Mouse (Mus musculus) 416B (cell line): Measurements from ENCODE around the gene Nr1h4.

Experiments
- DNase-seq: peaks from one replicate; pipeline ENCODE4 v3.0.0; 2011; ENCODE audit warnings: low read depth

Nr1h4 gene

DNA sequence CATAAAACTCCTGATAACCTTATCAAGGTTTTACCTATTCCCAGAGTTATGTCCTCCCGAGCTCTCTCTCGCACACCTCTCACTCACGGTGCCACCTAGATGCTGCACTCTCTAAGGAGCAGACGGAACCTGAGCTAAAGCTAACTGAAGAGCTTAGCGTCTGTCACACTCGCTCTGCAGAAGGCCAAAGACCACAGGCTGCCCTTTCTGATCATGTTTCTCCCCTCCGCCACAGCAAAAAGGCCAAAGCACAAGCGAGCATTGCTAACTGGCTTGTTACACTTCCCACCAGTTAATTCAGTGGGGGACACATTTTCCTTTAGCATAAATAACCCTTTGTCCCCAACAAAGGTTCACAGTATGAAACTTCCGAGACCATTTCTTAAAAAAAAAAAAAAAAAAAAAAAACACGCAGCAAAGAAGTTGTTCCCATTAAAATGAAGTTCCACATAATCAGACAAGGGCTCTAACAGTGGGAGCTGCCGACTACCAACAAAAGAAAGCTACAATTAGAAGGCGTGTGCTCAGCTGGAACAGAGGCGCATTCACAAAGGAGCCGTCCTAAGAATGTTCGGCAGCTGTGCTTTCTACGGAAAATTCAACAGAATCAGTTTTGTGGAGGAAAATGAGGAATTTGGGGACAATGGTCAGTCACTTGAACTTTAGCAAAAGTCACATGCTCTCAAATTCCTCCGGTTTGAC lies 98.7 kb downstream of the Nr1h4 start:
- DNase-seq: no peak

DNA sequence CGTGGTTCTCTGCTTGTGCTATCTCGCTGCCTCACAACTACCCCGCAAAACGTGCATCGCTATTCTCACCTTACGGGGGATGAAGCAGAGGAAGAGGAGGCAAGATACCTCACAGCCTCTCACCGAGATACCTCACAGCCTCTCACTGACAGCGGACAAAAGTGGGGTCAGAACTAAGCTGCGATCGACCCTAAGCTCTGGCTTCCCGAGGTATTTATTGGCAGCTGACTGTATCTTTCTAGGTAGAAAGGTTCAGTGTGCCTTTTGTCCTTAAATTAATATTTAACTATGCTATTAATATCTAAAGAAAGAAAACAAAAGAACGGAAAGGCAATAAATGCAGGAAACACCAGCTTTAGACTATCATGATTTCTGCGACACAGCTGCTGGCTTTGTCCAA lies 100.6 kb downstream of the Nr1h4 start:
- no peak for DNase-seq

DNA sequence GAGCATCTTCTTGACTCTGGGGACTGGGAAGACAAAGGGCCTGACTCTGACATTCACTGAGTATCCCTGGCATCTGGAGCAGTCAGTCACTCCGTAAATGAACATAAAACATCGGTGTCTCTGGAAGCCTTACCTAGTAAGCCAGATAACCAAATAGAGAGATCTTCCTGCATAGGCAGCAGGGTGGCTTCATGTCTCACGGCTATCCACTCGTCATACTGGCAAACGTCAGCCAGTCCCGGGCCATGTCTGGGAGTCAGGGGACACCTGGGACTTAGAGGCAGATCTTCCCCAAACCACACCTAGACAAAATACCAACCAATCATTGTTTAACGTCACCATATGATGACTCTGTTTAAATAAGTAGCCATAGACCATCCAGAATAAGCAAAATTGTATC lies 102.6 kb downstream of the Nr1h4 start:
- no peak for DNase-seq

DNA sequence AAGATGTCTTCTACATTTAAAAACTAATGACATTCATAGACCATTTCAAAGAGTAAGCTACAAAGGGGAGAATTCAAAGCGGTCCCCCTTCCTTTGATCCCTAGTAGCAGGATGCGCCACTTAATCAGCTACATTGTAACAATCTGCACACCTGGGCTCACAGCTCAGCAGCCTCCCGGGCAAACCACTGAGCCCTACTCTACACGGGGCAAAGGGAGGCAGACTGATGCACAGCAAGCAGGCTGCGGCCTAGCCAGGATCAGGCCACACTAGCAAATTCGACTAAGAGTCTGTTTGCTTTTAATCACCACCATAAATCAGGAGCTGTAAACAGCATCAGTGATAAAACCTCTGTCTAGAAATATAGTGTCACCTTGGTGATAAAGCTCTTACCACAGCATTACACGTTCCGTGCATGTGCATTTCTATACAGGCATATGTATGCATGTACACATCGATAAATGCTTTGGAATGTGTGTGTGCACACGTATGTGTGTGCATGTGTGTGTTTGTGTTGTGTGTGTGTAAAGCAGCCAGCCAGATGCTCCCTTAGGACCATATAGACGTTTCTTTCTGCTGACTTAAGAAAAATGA lies 108.5 kb downstream of the Nr1h4 start:
- DNase-seq: no peak

DNA sequence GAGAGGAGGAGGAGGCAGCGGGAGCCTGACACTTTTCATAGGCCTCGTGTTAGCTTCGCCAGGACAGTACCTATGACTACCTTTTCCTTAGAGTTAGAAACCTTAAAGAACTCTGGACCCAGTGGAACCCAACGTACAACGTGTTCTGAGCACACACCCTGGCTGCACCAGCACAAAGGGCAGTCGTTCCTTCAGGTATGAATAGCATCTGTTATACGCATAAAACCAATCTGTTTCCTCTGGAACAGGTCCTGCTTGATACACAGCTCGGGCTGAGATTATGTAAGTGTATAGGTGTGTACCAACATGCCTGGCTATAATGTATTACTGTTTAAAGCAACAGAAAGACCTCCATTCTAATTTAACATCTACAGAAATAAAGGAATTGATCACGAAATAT lies 109.2 kb downstream of the Nr1h4 start:
- DNase-seq: no peak

DNA sequence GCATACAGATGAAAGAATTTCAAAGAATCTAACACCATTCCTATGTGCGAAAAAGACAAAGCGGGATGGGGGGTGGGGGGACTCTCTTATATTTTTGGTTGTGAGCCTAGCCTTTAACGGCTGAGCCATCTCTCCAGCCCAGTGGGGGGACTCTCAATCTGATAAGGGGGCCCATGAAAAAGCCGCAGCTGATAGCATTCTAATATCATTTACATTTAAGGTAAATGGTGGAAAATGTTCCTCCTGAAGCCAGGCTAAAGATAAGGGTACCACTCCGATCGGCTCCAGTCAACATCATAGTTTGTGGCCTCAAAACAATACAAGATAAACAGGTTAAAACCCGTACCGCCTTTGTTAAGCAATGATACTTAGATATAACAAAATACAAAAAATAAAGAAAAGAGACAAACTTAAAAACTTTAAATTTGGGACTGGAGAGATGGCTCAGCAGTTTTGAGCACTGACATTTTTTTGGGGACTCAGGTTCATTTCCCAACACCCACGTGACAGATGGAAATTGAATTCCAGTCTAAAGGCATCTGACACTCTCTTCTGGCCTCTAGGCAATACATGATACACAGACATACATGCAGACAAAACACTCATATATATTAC lies 110.1 kb downstream of the Nr1h4 start:
- DNase-seq: no peak

DNA sequence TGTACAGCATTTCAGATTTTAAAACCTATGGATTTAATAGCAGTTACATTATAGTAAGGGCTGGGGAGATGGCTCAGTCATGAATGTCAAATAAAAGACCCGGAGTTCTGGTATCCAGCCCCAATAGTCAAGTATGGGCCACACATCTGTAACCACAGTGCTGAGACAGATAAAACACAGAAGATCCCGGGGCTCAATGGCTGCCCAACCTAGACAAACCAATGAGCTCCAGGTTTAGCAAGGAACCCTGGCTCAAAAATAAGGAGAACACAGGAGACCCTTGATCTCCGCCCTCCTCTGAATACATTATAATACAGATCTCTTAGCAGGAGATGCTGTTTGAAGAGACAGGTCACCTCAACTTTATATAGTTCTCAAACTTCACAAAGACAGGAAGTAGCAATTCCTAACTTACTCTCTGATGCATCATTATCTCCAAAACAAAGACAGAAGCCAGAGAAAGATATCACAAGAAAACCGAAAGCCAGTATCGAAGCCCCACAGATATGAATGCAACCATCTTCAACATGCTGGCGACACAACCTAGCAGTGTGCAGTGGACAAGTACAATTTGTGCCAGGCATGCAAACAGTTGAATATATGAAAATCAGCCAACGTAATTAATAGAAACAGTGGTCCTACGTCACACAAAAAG lies 110.8 kb downstream of the Nr1h4 start:
- no peak for DNase-seq

DNA sequence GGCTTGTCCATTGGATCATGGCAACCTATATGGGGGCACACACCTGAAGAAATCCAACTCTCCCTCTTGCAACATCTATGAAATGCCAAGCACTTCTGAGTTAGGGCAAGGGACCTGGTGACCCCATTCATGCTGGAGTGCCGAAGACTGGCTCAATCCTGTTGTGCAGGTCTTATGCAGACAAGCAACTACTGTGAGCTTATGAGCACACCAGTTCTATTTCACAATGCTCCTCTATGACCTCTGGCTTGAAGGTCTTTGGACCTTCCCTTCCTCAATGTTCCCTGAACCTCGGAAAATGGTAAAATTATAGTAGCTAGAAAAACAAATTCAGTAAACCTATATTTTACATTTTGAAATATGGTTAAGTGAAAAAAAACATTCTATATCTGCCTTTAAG lies 115.4 kb downstream of the Nr1h4 start:
- DNase-seq: no peak

DNA sequence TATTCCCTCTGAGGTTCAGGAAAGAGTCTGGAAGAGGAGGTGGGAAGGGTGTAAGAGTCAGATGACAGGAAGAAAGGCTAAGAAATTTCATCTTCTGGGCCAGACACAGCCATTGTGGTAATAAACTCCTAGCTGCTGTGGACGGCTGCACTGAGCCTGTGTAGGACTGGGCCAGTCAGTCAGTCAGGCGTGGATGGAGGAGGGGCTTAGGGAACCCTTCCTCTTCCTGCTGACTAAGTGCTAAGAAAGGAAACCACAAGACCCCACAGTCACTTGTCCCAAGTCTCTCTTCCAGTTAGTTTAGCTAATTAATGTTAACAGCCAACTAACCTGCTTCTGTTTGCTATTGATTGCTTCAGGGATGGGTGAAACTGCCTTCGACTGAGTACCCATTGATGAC lies 117.9 kb downstream of the Nr1h4 start:
- peak; percentile 85 for DNase-seq

DNA sequence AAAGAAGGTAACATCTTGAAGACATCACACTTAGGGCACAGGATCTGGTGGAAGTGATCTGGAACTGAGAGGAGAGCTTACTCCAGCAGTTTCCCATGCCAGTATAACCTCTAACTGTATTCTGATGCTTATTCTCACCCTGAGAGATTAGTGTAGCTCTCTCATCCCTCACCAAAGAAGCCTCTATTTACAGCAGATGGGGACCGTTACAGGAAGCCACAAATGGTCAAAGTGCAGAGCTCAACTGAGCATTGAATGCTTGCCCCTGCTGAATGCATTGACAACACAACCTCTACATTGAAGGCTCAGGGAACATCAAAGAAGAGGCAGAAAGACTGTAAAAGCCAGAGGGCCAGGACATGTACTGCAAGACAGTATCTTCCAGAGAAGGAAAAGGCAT lies 125.8 kb downstream of the Nr1h4 start:
- DNase-seq: peak; percentile 77

DNA sequence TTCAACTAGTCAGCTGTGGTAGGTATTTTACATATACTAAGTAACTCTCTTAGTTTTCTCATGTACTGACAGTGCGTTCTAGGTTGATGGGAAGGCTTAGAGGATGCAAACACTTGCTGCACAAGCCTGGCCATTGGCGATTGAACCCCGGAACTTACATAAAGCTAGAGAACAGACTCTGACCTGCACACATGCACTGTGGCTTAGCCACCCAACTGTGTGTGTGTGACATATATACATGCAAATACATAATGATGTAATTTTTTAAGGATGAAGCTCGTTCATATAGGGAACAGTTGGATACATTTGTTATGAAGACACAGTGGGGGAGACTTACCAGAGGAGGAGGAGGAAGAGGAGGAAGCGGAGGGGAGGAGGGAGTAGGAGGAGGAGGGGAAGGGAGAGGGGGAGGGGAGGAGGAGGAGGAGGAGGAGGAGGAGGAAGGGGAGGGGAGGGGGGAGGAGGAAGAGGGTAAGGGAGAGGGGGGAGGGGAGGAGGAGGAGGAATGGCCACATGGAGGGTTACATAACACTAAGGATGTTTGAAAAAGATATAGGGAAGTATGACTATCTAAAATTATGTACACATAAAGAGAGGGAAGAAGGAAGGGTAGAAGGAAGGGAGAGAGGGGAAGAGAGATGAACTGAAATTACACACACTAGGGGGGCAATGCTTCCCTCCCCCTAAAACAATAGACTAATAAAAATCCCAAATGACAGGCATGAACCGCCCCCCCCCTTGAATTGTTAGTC lies 126.5 kb downstream of the Nr1h4 start:
- DNase-seq: peak; percentile 36

DNA sequence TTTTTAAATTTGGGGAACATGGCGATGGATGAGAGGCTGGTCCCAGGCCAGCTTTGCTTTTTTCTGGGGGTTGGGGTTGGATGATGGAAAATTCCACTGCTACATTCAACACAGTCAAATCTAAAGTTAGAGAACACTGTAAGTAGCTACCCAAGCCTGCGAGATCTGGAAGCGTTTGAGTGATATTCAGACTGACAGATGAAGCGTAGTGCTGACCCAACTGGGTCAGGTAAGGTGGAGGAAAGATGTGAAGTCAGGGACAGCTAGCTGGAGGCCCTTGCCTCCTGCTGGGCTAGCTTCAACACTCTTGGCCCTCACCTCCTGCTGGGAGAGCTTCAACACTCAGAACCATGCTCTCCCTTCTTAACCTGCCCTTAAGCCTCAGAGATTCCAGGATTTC lies 128.4 kb downstream of the Nr1h4 start:
- no peak for DNase-seq
